Mouse (Mus musculus): ENCODE data around the gene Zfp786. TPM values are rescaled to one million over a fixed set of nuclear protein-coding genes. Genes with fewer than 3 reads are reported as not detected.

Gene Zfp786
- polyA plus RNA-seq, 1 experiment from 2014 or later: 22.8 TPM

GRCm38 (mm10) chr6:47842337-47842736 is 11.7 kb upstream of the Zfp786 start:
- no peak overlapping the region for H3K9ac ChIP-seq
- H3K4me3 ChIP-seq: no peak overlapping the region
- H3K27me3 ChIP-seq (replicated peaks): no peaks in the 10 kb centered on the region
- WGBS: 80% methylated on average over 1 of the region's 1 CpGs
- ATAC-seq (replicated peaks): no peak
- peaks cover 3% of the 10 kb centered on the region; the same call in 1 of the 2 replicates for H3K4me1 ChIP-seq
- no peak overlapping the region for H3K4me2 ChIP-seq
- H3K9me3 ChIP-seq: no peaks in the 10 kb centered on the region
- no peak overlapping the region for H3K27ac ChIP-seq
- H3K36me3 ChIP-seq (replicated peaks): peaks cover 4% of the 10 kb centered on the region; the same call in 1 of the 2 replicates

GRCm38 (mm10) chr6:47841831-47842230 is 11.2 kb upstream of the Zfp786 start:
- Histone ChIP-seq H3K36me3 (replicated peaks) (no peaks in the 10 kb centered on the region; the same call in 1 of the 2 replicates), H3K9ac (no peak overlapping the region), H3K4me2 (no peak overlapping the region), H3K27ac (no peak overlapping the region), H3K4me1 (peaks cover 8% of the 10 kb centered on the region), H3K4me3 (no peak overlapping the region), H3K27me3 (replicated peaks) (no peaks in the 10 kb centered on the region), H3K9me3 (no peaks in the 10 kb centered on the region)
- 95% methylated on average over 2 of the region's 2 CpGs for WGBS
- no peak for ATAC-seq (replicated peaks)

GRCm38 (mm10) chr6:47841077-47841476 is 10.4 kb upstream of the Zfp786 start:
- H3K27me3 ChIP-seq (replicated peaks): no peaks in the 10 kb centered on the region
- H3K4me1 ChIP-seq: peaks cover 8% of the 10 kb centered on the region
- H3K36me3 ChIP-seq (replicated peaks): no peaks in the 10 kb centered on the region
- no peak overlapping the region for H3K27ac ChIP-seq
- no peak for ATAC-seq (replicated peaks)
- H3K4me3 ChIP-seq: no peak overlapping the region
- H3K4me2 ChIP-seq: no peak overlapping the region
- 97% methylated on average over 1 of the region's 1 CpGs for WGBS
- no peak overlapping the region for H3K9ac ChIP-seq
- no peaks in the 10 kb centered on the region for H3K9me3 ChIP-seq

- no peak for ATAC-seq (replicated peaks)
- Histone ChIP-seq H3K9ac (no peak overlapping the region), H3K9me3 (no peaks in the 10 kb centered on the region), H3K4me3 (no peak overlapping the region), H3K36me3 (replicated peaks) (no peaks in the 10 kb centered on the region), H3K27ac (no peak overlapping the region), H3K4me2 (no peak overlapping the region), H3K27me3 (replicated peaks) (no peaks in the 10 kb centered on the region), H3K4me1 (peaks cover 8% of the 10 kb centered on the region)
- 86% methylated on average over 2 of the region's 2 CpGs for whole genome bisulfite sequencing
These were observed 7.0 kb upstream of the Zfp786 start for GRCm38 (mm10) chr6:47837630-47838029.

- ATAC-seq (replicated peaks): peak; percentile 85
- Histone ChIP-seq H3K27me3 (replicated peaks) (no peaks in the 10 kb centered on the region), H3K4me2 (peak overlapping the region; percentile 52), H3K4me1 (peaks cover 12% of the 10 kb centered on the region), H3K9ac (peak overlapping the region; percentile 92), H3K9me3 (no peaks in the 10 kb centered on the region), H3K27ac (peak overlapping the region; percentile 98), H3K4me3 (peak overlapping the region; percentile 98), H3K36me3 (replicated peaks) (no peaks in the 10 kb centered on the region)
- WGBS: under 1% methylated on average over 49 of the region's 49 CpGs
These were observed 5.4 kb upstream of the Zfp786 start for GRCm38 (mm10) chr6:47835984-47836521.

GRCm38 (mm10) chr6:47835482-47835983 is 4.9 kb upstream of the Zfp786 start, which contains the start of gene Zfp398:
Zfp398 (plus strand) TSS chr6:47835661.
- H3K9me3 ChIP-seq: no peaks in the 10 kb centered on the region
- ATAC-seq (replicated peaks): peak; percentile 95
- H3K4me3 ChIP-seq: peak within 1 kb of the TSS; percentile 98
- WGBS: under 1% methylated on average over 51 of the region's 52 CpGs
- H3K27me3 ChIP-seq (replicated peaks): no peaks in the 10 kb centered on the region
- H3K27ac ChIP-seq: peak within 1 kb of the TSS; percentile 98
- H3K36me3 ChIP-seq (replicated peaks): no peaks in the 10 kb centered on the region
- peak within 1 kb of the TSS; percentile 92 for H3K9ac ChIP-seq
- H3K4me2 ChIP-seq: peak within 1 kb of the TSS; percentile 52
- peaks cover 12% of the 10 kb centered on the region for H3K4me1 ChIP-seq

- no peaks in the 10 kb centered on the region for H3K36me3 ChIP-seq (replicated peaks)
- H3K9ac ChIP-seq: no peak overlapping the region
- H3K4me3 ChIP-seq: no peak overlapping the region
- ATAC-seq (replicated peaks): no peak
- H3K4me1 ChIP-seq: peaks cover 17% of the 10 kb centered on the region
- WGBS: 85% methylated on average over 1 of the region's 1 CpGs
- no peaks in the 10 kb centered on the region for H3K9me3 ChIP-seq
- H3K27me3 ChIP-seq (replicated peaks): no peaks in the 10 kb centered on the region
- H3K27ac ChIP-seq: no peak overlapping the region
- H3K4me2 ChIP-seq: no peak overlapping the region
These were observed 1.6 kb upstream of the Zfp786 start for GRCm38 (mm10) chr6:47832220-47832619.

GRCm38 (mm10) chr6:47828950-47829349 is 1.7 kb downstream of the Zfp786 start:
- peak overlapping the region; percentile 53 for H3K4me2 ChIP-seq
- H3K36me3 ChIP-seq (replicated peaks): peaks cover 17% of the 10 kb centered on the region
- H3K9ac ChIP-seq: peak overlapping the region; percentile 92; the same call in 1 of the 2 replicates
- no peak for ATAC-seq (replicated peaks)
- no peaks in the 10 kb centered on the region for H3K27me3 ChIP-seq (replicated peaks)
- peak overlapping the region; percentile 79 for H3K4me3 ChIP-seq
- H3K4me1 ChIP-seq: peaks cover 14% of the 10 kb centered on the region
- 15% methylated on average over 1 of the region's 1 CpGs for WGBS
- H3K9me3 ChIP-seq: no peaks in the 10 kb centered on the region
- peak overlapping the region; percentile 96; the same call in 1 of the 2 replicates for H3K27ac ChIP-seq

- no peak overlapping the region for H3K4me3 ChIP-seq
- H3K9me3 ChIP-seq: no peaks in the 10 kb centered on the region
- WGBS: 94% methylated on average over 4 of the region's 4 CpGs
These were observed 3.2 kb downstream of the Zfp786 start for GRCm38 (mm10) chr6:47827462-47827861.

GRCm38 (mm10) chr6:47824241-47824640 is 6.4 kb downstream of the Zfp786 start:
- Histone ChIP-seq H3K4me3 (no peak overlapping the region), H3K4me2 (no peak overlapping the region), H3K36me3 (replicated peaks) (peaks cover 52% of the 10 kb centered on the region), H3K27ac (no peak overlapping the region), H3K9me3 (no peaks in the 10 kb centered on the region), H3K27me3 (replicated peaks) (no peaks in the 10 kb centered on the region), H3K9ac (no peak overlapping the region), H3K4me1 (peaks cover 7% of the 10 kb centered on the region)
- no peak for ATAC-seq (replicated peaks)
- WGBS: 71% methylated on average over 2 of the region's 2 CpGs

More at GRCm38 (mm10) chr6:47827462-47827861, 3.2 kb downstream of the Zfp786 start:
- Histone ChIP-seq H3K9ac (no peak overlapping the region), H3K4me2 (no peak overlapping the region), H3K27me3 (replicated peaks) (no peaks in the 10 kb centered on the region), H3K27ac (no peak overlapping the region), H3K4me1 (peaks cover 14% of the 10 kb centered on the region), H3K36me3 (replicated peaks) (peaks cover 29% of the 10 kb centered on the region)
- ATAC-seq (replicated peaks): no peak

GRCm38 (mm10) chr6:47821776-47822175 is 8.9 kb downstream of the Zfp786 start:
- no peaks in the 10 kb centered on the region for H3K4me1 ChIP-seq
- H3K27ac ChIP-seq: no peak overlapping the region
- H3K9ac ChIP-seq: no peak overlapping the region
- no peak overlapping the region for H3K4me2 ChIP-seq
- 94% methylated on average over 6 of the region's 6 CpGs for WGBS
- no peak overlapping the region for H3K4me3 ChIP-seq
- no peaks in the 10 kb centered on the region for H3K9me3 ChIP-seq
- no peak for ATAC-seq (replicated peaks)
- no peaks in the 10 kb centered on the region for H3K27me3 ChIP-seq (replicated peaks)
- peaks cover 59% of the 10 kb centered on the region for H3K36me3 ChIP-seq (replicated peaks)

- H3K4me1 ChIP-seq: no peaks in the 10 kb centered on the region
- no peaks in the 10 kb centered on the region for H3K27me3 ChIP-seq (replicated peaks)
- no peak overlapping the region for H3K27ac ChIP-seq
- H3K4me3 ChIP-seq: no peak overlapping the region
- H3K4me2 ChIP-seq: no peak overlapping the region
- no peak for ATAC-seq (replicated peaks)
- 93% methylated on average over 5 of the region's 5 CpGs for WGBS
- H3K9me3 ChIP-seq: no peaks in the 10 kb centered on the region
- peaks cover 58% of the 10 kb centered on the region for H3K36me3 ChIP-seq (replicated peaks)
- H3K9ac ChIP-seq: no peak overlapping the region
These were observed 9.4 kb downstream of the Zfp786 start for GRCm38 (mm10) chr6:47821236-47821635.

All from midbrain, embryonic 15.5 days (tissue).